Mouse (Mus musculus): ENCODE results near the gene H2-Ob. TPM values are rescaled to one million over a fixed set of nuclear protein-coding genes. Genes with fewer than 3 reads are reported as not detected.

H2-Ob gene
- total and polyA plus RNA-seq, 3 experiments = 13.7 to 31.9 (median 19.9) TPM

DNA sequence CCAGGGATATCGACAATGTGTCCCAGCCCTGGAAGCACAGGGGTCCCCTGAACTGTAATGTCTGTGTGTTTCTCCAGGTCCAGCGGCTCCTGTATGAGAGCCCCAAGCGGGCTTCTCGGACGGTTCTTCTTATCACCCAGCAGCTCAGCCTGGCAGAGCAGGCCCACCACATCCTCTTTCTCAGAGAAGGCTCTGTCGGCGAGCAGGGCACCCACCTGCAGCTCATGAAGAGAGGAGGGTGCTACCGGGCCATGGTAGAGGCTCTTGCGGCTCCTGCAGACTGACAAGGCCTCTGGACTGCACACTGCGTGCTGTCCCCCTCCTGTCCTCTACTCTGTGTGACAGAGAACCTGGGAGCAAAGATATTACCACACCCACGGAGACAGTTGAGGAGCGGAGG is 42.2 kb upstream of the H2-Ob start:
- dilution Hi-C loops (cut with MboI; ENCODE audit: extremely low pct_ligation_motif_present, extremely low pct_unique_long_range_greater_than_20kb, low sequenced_read_pairs) = no loop called here

DNA sequence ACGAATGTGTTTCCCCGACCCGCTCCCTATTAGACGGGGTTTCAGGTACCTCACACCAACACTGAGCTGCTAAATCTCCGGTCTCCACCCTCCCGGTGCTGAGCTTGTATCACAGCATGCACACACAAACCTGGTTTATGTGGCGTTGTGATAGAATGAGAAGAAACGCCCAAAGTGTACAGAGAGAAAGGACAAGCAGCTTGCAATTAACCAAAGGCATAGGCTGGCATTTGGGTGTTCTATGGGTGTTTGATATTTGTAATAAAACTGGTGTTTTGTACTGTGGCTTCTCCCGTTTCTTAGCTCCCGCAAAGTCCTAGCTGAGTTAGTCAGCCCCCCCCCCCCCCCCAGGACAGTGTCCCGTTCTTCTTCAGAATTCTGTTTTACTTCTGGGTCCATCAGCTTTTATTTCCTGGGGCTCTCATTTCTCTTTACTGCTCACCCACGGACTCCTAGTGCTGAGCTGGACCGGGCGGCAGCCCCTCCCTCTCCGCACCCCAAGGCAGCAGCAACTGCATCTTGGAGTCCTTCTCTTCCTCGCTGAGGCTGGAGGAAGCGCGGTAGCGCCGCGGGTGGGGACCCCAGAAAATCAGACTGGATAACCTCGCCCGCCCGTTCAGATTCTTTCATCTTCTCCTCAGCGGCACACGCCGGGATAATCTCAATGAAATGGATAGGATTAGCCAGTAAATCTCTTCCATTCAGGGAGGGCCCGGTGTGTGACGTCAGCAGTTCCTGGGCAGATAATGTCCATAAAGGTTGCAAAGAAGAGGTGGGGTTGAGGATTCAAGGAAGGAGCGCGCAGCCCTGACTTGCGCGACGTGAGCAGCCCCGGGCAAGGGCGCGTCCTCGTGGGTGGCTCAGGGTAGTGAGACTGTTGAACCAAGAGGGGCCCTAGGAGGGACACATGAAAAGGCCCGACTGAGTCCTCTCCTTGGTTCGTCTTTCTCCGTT is 41.5 kb upstream of the H2-Ob start, which contains the start of gene Psmb8:
Psmb8 (plus strand) TSS at position 781 of the 954 bp plus-strand sequence.
- H3K4me2 ChIP-seq (ENCODE audit: insufficient read depth, low read depth, poor library complexity, severe bottlenecking) = peak within 1 kb of the TSS; percentile 89
- H3K27me3 ChIP-seq (replicated peaks) = no peaks in the 10 kb centered on the region
- H3K9ac ChIP-seq (ENCODE audit: insufficient read depth, low read depth) = peak within 1 kb of the TSS; percentile 100
- peak within 1 kb of the TSS; percentile 85 to 99 (median 93) for H3K4me3 ChIP-seq (replicated peaks in 1 of 3; ENCODE audit: low read depth in 2 of 3, low read length in 2 of 3, poor library complexity in 1 of 3)
- H3K4me1 ChIP-seq (ENCODE audit: control insufficient read depth in 1 of 2, insufficient read depth in 2 of 2) = peaks cover 27 to 63% of the 10 kb centered on the region in 2 experiments
- peaks cover 58 to 74% of the 10 kb centered on the region in 2 experiments for H3K36me3 ChIP-seq (replicated peaks in 1 of 2; ENCODE audit: control insufficient read depth in 1 of 2, insufficient read depth in 1 of 2, low read length in 1 of 2)
- in situ Hi-C loops (cut with MboI; ENCODE audit: low pct_ligation_motif_present, low pct_unique_long_range_greater_than_20kb, low sequenced_read_pairs) = no loop called here
- dilution Hi-C loops (cut with MboI; ENCODE audit: extremely low pct_ligation_motif_present, extremely low pct_unique_long_range_greater_than_20kb, low sequenced_read_pairs) = no loop called here
- H3K9me3 ChIP-seq (replicated peaks; ENCODE audit: low read length) = no peaks in the 10 kb centered on the region
- peaks cover 59% of the 10 kb centered on the region for H3K79me2 ChIP-seq (replicated peaks; ENCODE audit: control insufficient read depth, extremely low read depth, insufficient read depth, poor library complexity, severe bottlenecking)
- H3K27ac ChIP-seq (ENCODE audit: insufficient read depth, low read depth) = peak within 1 kb of the TSS; percentile 93
- peak; percentile 96 for DNase-seq (ENCODE audit: extremely low read depth)
- TF ChIP-seq E2F4 (IDR thresholded peaks at IDR 0.05; ENCODE audit: insufficient replicate concordance, low read depth, low read length) (no peak), NRF1 (IDR thresholded peaks at IDR 0.05; ENCODE audit: low read depth, low read length) (peak; percentile 60), CHD2 (IDR thresholded peaks at IDR 0.05; ENCODE audit: low read length) (peak; percentile 94), ZC3H11A (IDR thresholded peaks at IDR 0.05; ENCODE audit: low read depth, low read length) (no peak), GABPA (IDR thresholded peaks at IDR 0.05; ENCODE audit: insufficient replicate concordance, low read depth, low read length) (no peak), BHLHE40 (IDR thresholded peaks at IDR 0.05; ENCODE audit: low read depth, low read length) (0 out of 2 replicates have a peak, but pooled peaks have one; percentile 20), CTCF (conservative IDR thresholded peaks at IDR 0.05 in 1 of 2, IDR thresholded peaks at IDR 0.05 in 1 of 2; ENCODE audit: low read depth in 2 of 2, low read length in 2 of 2) (no peak; a peak in 1 of 4 replicates), EP300 (IDR thresholded peaks at IDR 0.05; ENCODE audit: low read length) (no peak), JUND (conservative IDR thresholded peaks at IDR 0.05; ENCODE audit: low read depth, low read length) (no peak), POLR2A (IDR thresholded peaks at IDR 0.05; ENCODE audit: low read depth, low read length) (peak; percentile 54), ZKSCAN1 (IDR thresholded peaks at IDR 0.05; ENCODE audit: borderline replicate concordance, low read depth, low read length) (no peak), JUN (IDR thresholded peaks at IDR 0.05; ENCODE audit: insufficient read depth, low read depth, low read length) (no peak), ELF1 (IDR thresholded peaks at IDR 0.05; ENCODE audit: low read depth, low read length) (peak; percentile 64), MAZ (IDR thresholded peaks at IDR 0.05; ENCODE audit: low read depth, low read length) (no peak), NELFE (IDR thresholded peaks at IDR 0.05; ENCODE audit: low read depth, low read length) (no peak), TBP (conservative IDR thresholded peaks at IDR 0.05; ENCODE audit: low read depth, low read length) (no peak), POLR2AphosphoS2 (IDR thresholded peaks at IDR 0.05; ENCODE audit: low read depth, low read length) (peak; percentile 91; the same call in 1 of the 2 replicates), ZMIZ1 (IDR thresholded peaks at IDR 0.05; ENCODE audit: low read depth, low read length) (no peak), SIN3A (IDR thresholded peaks at IDR 0.05; ENCODE audit: low read length) (no peak), PAX5 (IDR thresholded peaks at IDR 0.05; ENCODE audit: low read length) (no peak), USF2 (conservative IDR thresholded peaks at IDR 0.05; ENCODE audit: low read depth, low read length) (no peak; the same call in 1 of the 2 replicates), MAX (IDR thresholded peaks at IDR 0.05; ENCODE audit: low read length) (no peak), MEF2A (IDR thresholded peaks at IDR 0.05; ENCODE audit: borderline replicate concordance, low read depth, low read length) (0 out of 2 replicates have a peak, but pooled peaks have one; percentile 17), ETS1 (conservative IDR thresholded peaks at IDR 0.05; ENCODE audit: low read depth, low read length) (no peak; the same call in 1 of the 2 replicates), CHD1 (IDR thresholded peaks at IDR 0.05; ENCODE audit: low read depth, low read length) (0 out of 2 replicates have a peak, but pooled peaks have one; percentile 33), HCFC1 (IDR thresholded peaks at IDR 0.05; ENCODE audit: low read depth, low read length) (no peak; the same call in 1 of the 2 replicates), IRF4 (IDR thresholded peaks at IDR 0.05; ENCODE audit: low read depth, low read length) (peak; percentile 40), MXI1 (IDR thresholded peaks at IDR 0.05; ENCODE audit: low read depth, low read length) (no peak)

More for the DNA sequence above, 42.2 kb upstream of the H2-Ob start:
- H3K79me2 ChIP-seq (replicated peaks; ENCODE audit: control insufficient read depth, extremely low read depth, insufficient read depth, poor library complexity, severe bottlenecking) = peaks cover 66% of the 10 kb centered on the region
- no peaks in the 10 kb centered on the region for H3K9me3 ChIP-seq (replicated peaks; ENCODE audit: low read length)
- H3K4me2 ChIP-seq (ENCODE audit: insufficient read depth, low read depth, poor library complexity, severe bottlenecking) = peak overlapping the region; percentile 68
- H3K4me1 ChIP-seq (ENCODE audit: control insufficient read depth in 1 of 2, insufficient read depth in 2 of 2) = peaks cover 30 to 66% of the 10 kb centered on the region in 2 experiments
- DNase-seq (ENCODE audit: extremely low read depth) = no peak
- H3K36me3 ChIP-seq (replicated peaks in 1 of 2; ENCODE audit: control insufficient read depth in 1 of 2, insufficient read depth in 1 of 2, low read length in 1 of 2) = peaks cover 59 to 75% of the 10 kb centered on the region in 2 experiments
- TF ChIP-seq MXI1 (IDR thresholded peaks at IDR 0.05; ENCODE audit: low read depth, low read length) = peak; percentile 24; the same call in 1 of the 2 replicates
- TF ChIP-seq GABPA (IDR thresholded peaks at IDR 0.05; ENCODE audit: insufficient replicate concordance, low read depth, low read length) = no peak
- TF ChIP-seq SIN3A (IDR thresholded peaks at IDR 0.05; ENCODE audit: low read length) = 0 out of 2 replicates have a peak, but pooled peaks have one; percentile 50
- TF ChIP-seq EP300 (IDR thresholded peaks at IDR 0.05; ENCODE audit: low read length) = 0 out of 2 replicates have a peak, but pooled peaks have one; percentile 30
- peak overlapping the region in 1 of 3 experiments; percentile 93 for H3K4me3 ChIP-seq (replicated peaks in 1 of 3; ENCODE audit: low read depth in 2 of 3, low read length in 2 of 3, poor library complexity in 1 of 3)
- H3K27ac ChIP-seq (ENCODE audit: insufficient read depth, low read depth) = peak overlapping the region; percentile 81
- H3K27me3 ChIP-seq (replicated peaks) = no peaks in the 10 kb centered on the region
- in situ Hi-C loops (cut with MboI; ENCODE audit: low pct_ligation_motif_present, low pct_unique_long_range_greater_than_20kb, low sequenced_read_pairs) = no loop called here
- H3K9ac ChIP-seq (ENCODE audit: insufficient read depth, low read depth) = peak overlapping the region; percentile 37; the same call in 1 of the 2 replicates

All from CH12.LX (cell line).